Mouse (Mus musculus): ENCODE results near the gene Cntnap5a.

DNA sequence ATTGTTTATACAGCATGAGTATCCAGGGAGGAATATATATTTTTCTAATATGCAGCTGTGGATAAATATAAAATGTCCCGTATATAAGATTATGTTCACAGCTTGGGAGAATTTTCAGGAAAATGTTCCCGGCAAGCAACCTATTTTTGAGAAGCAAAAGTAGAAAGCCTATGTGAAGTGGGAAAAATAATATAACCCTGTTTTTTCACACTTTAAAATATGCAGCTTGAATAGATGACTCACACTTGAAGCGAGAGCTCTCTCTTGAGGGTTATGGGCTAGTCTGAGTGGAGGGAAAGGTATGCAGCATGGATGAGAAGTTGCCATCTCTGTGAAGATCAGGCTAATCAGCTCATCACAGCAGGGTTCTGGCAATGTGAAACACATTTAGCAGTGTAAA lies 261.3 kb downstream of the Cntnap5a start:
- TF ChIP-seq MAX (IDR thresholded peaks at IDR 0.05; ENCODE audit: low read length) (no peak), POLR2A (IDR thresholded peaks at IDR 0.05; ENCODE audit: control insufficient read depth in 1 of 2, insufficient read depth in 1 of 2, low read depth in 1 of 2, low read length in 2 of 2, poor library complexity in 1 of 2) (no peak)

Data from MEL (cell line).